Mouse (Mus musculus) G1E (cell line): ENCODE data around the gene Creb5. TPM values are rescaled to one million over a fixed set of nuclear protein-coding genes. Genes with fewer than 3 reads are reported as not detected.
"Not testable (repeated sequence)": the region's sequence is repeated elsewhere in the genome, so short reads cannot be mapped to it uniquely, and the experiment has no call there.

Experiments
- ATAC-seq: 2 replicates; pipeline ENCODE4 v1.8.0; 2016; ENCODE audit warnings: mild to moderate bottlenecking; ENCODE audit not compliant: insufficient number of reproducible peaks, poor library complexity, low FRiP score, severe bottlenecking; ENCODE audit errors: extremely low read depth
- DNase-seq: peaks from one replicate; pipeline ENCODE4 v3.0.0; 2012; ENCODE audit warnings: low spot score
- H3K27me3 ChIP-seq: 2 replicates; pipeline ENCODE4 v1.6.1; 2012; ENCODE audit warnings: mild to moderate bottlenecking, low read length, inconsistent platforms; ENCODE audit not compliant: insufficient read depth
- H3K36me3 ChIP-seq: replicated peaks from 2 replicates; pipeline ENCODE3; 2012; ENCODE audit warnings: mild to moderate bottlenecking, inconsistent platforms
- H3K4me1 ChIP-seq: 2 replicates; pipeline ENCODE4 v1.6.1; 2012; ENCODE audit warnings: low read depth, low read length, inconsistent platforms, mixed read lengths; ENCODE audit not compliant: insufficient read depth
- H3K4me3 ChIP-seq: 2 replicates; pipeline ENCODE4 v1.5.1; 2012; ENCODE audit warnings: low read depth, mild to moderate bottlenecking, inconsistent platforms, low read length, moderate library complexity, mixed read lengths
- H3K9me3 ChIP-seq: replicated peaks from 2 replicates; pipeline ENCODE4 v1.6.1; 2012; ENCODE audit warnings: inconsistent platforms
- CTCF ChIP-seq: IDR thresholded peaks from 2 replicates; pipeline ENCODE4 v1.5.1; 2012; ENCODE audit warnings: low read depth, low read length, inconsistent platforms, mixed read lengths
- GATA1 ChIP-seq: IDR thresholded peaks from 2 replicates; pipeline ENCODE4 v1.6.1; 2012; ENCODE audit warnings: borderline replicate concordance, low read length, inconsistent platforms, mixed read lengths
- GATA2 ChIP-seq: IDR thresholded peaks from 2 replicates; pipeline ENCODE4 v1.6.1; 2012; ENCODE audit warnings: low read depth, low read length, inconsistent platforms, borderline replicate concordance
- POLR2AphosphoS5 ChIP-seq: IDR thresholded peaks from 2 replicates; pipeline ENCODE4 v1.6.1; 2012; ENCODE audit warnings: low read depth, low read length, inconsistent platforms; ENCODE audit not compliant: insufficient replicate concordance
- TAL1 ChIP-seq: conservative IDR thresholded peaks from 2 replicates; pipeline ENCODE4 v1.6.1; 2012; ENCODE audit warnings: low read depth, low read length, inconsistent platforms, mixed read lengths
- polyA plus RNA-seq: library from polyadenylated mRNA; stranded (reverse); fragments of >175 nt; gene quantifications from 2 replicates; pipeline ENCODE4 v1.2.3, GENCODE M21; 2012
- total RNA-seq, 2 experiments: library from RNA; stranded (forward) in 1 of 2; stranded (reverse) in 1 of 2; fragments of 200-1000 nt in 1 of 2; fragments of >200 nt in 1 of 2; fragmentation: Nextera tagmentation in 1 of 2; gene quantifications; 2 replicates each; pipeline ENCODE4 v1.2.3; 2014 to 2017

Gene Creb5
- total and polyA plus RNA-seq, 3 experiments: 0.44 TPM; not detected in 2

- TF ChIP-seq GATA2: no peak
- no peak for TF ChIP-seq CTCF
- no peak for TF ChIP-seq TAL1
- TF ChIP-seq GATA1: no peak
- TF ChIP-seq POLR2AphosphoS5: no peak
- peaks cover 55% of the 10 kb centered on the region for H3K9me3 ChIP-seq
- H3K36me3 ChIP-seq: no peaks in the 10 kb centered on the region
- no peak for DNase-seq
- H3K4me3 ChIP-seq: no peak overlapping the region
- no peaks in the 10 kb centered on the region for H3K27me3 ChIP-seq
- no peak for ATAC-seq
- H3K4me1 ChIP-seq: no peaks in the 10 kb centered on the region
Observed at GRCm38 (mm10) chr6:53398297-53399140, 111.4 kb downstream of the Creb5 start.

GRCm38 (mm10) chr6:53401364-53401763 lies 114.3 kb downstream of the Creb5 start:
- TF ChIP-seq CTCF (no peak), POLR2AphosphoS5 (no peak), GATA1 (no peak), TAL1 (no peak), GATA2 (no peak)
- ATAC-seq (no peak), DNase-seq (no peak)
- Histone ChIP-seq H3K4me3 (no peak overlapping the region), H3K36me3 (no peaks in the 10 kb centered on the region), H3K4me1 (no peaks in the 10 kb centered on the region), H3K9me3 (peaks cover 35% of the 10 kb centered on the region), H3K27me3 (no peaks in the 10 kb centered on the region)

GRCm38 (mm10) chr6:53402551-53402950 lies 115.5 kb downstream of the Creb5 start:
- not testable (repeated sequence) for H3K4me1 ChIP-seq, H3K27me3 ChIP-seq, DNase-seq, ATAC-seq, H3K4me3 ChIP-seq, H3K36me3 ChIP-seq
- H3K9me3 ChIP-seq: peaks cover 27% of the 10 kb centered on the region

- no peak for TF ChIP-seq TAL1
- no peak for TF ChIP-seq GATA1
- no peak for TF ChIP-seq CTCF
- no peak for TF ChIP-seq POLR2AphosphoS5
- TF ChIP-seq GATA2: no peak
- Histone ChIP-seq H3K4me3 (no peak overlapping the region), H3K9me3 (peaks cover 22% of the 10 kb centered on the region), H3K27me3 (no peaks in the 10 kb centered on the region), H3K36me3 (no peaks in the 10 kb centered on the region), H3K4me1 (no peaks in the 10 kb centered on the region)
- DNase-seq (no peak), ATAC-seq (no peak)
Observed at GRCm38 (mm10) chr6:53409183-53409582, 122.1 kb downstream of the Creb5 start.

- ATAC-seq (no peak), DNase-seq (no peak)
- peaks cover 49% of the 10 kb centered on the region for H3K9me3 ChIP-seq
- no peaks in the 10 kb centered on the region for H3K36me3 ChIP-seq
- no peak overlapping the region for H3K4me3 ChIP-seq
- TF ChIP-seq POLR2AphosphoS5 (no peak), GATA1 (no peak), GATA2 (no peak), TAL1 (no peak), CTCF (no peak)
- no peaks in the 10 kb centered on the region for H3K4me1 ChIP-seq
- no peaks in the 10 kb centered on the region for H3K27me3 ChIP-seq
Observed at GRCm38 (mm10) chr6:53421345-53421744, 134.3 kb downstream of the Creb5 start.

GRCm38 (mm10) chr6:53429368-53429767 lies 142.3 kb downstream of the Creb5 start:
- Histone ChIP-seq H3K4me1 (no peaks in the 10 kb centered on the region), H3K4me3 (no peak overlapping the region), H3K36me3 (no peaks in the 10 kb centered on the region), H3K27me3 (no peaks in the 10 kb centered on the region), H3K9me3 (peaks cover 49% of the 10 kb centered on the region)
- DNase-seq (no peak), ATAC-seq (no peak)
- TF ChIP-seq TAL1 (no peak), CTCF (no peak), GATA2 (no peak), GATA1 (no peak), POLR2AphosphoS5 (no peak)
